Mouse (Mus musculus) ES-E14 (cell line): ENCODE results near the gene Gm10428. TPM values are rescaled to one million over a fixed set of nuclear protein-coding genes. Genes with fewer than 3 reads are reported as not detected.

Source experiments
- DNase-seq: peaks from one replicate; pipeline ENCODE4 v3.0.0-alpha.2; 2013; ENCODE audit warnings: low read depth, low spot score
- H3K27ac ChIP-seq: 2 replicates; pipeline ENCODE4 v1.5.1; 2012; ENCODE audit warnings: low read depth, mild to moderate bottlenecking, low read length, moderate library complexity, mixed read lengths; ENCODE audit not compliant: poor library complexity, insufficient read depth, severe bottlenecking
- H3K36me3 ChIP-seq: 2 replicates; pipeline ENCODE4 v1.6.1; 2012; ENCODE audit warnings: mild to moderate bottlenecking, low read length, moderate library complexity, mixed read lengths; ENCODE audit not compliant: control insufficient read depth, poor library complexity, insufficient read depth, severe bottlenecking
- H3K4me1 ChIP-seq, 2 experiments: fragments of 150-350 bp in 1 of 2; sonication (generic) in 1 of 2; 2 replicates each; pipeline ENCODE4 v1.6.1; 2012; ENCODE audit warnings: low read length in 2 of 2, mild to moderate bottlenecking in 1 of 2, mixed read lengths in 1 of 2; ENCODE audit not compliant: control insufficient read depth in 2 of 2, insufficient read depth in 2 of 2, poor library complexity in 1 of 2
- H3K4me3 ChIP-seq, 2 experiments: fragments of 150-350 bp in 1 of 2; sonication (generic) in 1 of 2; 2 replicates each; pipeline ENCODE4 v1.5.1; 2012; ENCODE audit warnings: low read length in 2 of 2, low read depth in 1 of 2, mild to moderate bottlenecking in 1 of 2, mixed read lengths in 1 of 2; ENCODE audit not compliant: insufficient read depth in 1 of 2, poor library complexity in 1 of 2, severe bottlenecking in 1 of 2
- H3K9ac ChIP-seq: 2 replicates; pipeline ENCODE4 v1.6.1; 2012; ENCODE audit warnings: low read depth, mild to moderate bottlenecking, low read length, mixed read lengths; ENCODE audit not compliant: poor library complexity, insufficient read depth, severe bottlenecking
- H3K9me3 ChIP-seq: fragments of 150-350 bp; sonication (generic); 2 replicates; pipeline ENCODE4 v1.6.1; 2012; ENCODE audit warnings: low read depth, mild to moderate bottlenecking, low read length; ENCODE audit not compliant: control insufficient read depth, insufficient read depth
- CHD2 ChIP-seq: IDR thresholded peaks from 2 replicates; pipeline ENCODE4 v1.6.1; 2014; ENCODE audit warnings: mild to moderate bottlenecking, low read depth, low read length, inconsistent platforms
- HCFC1 ChIP-seq: IDR thresholded peaks from 2 replicates; pipeline ENCODE4 v1.6.1; 2012; ENCODE audit warnings: low read length, inconsistent platforms, borderline replicate concordance; ENCODE audit not compliant: insufficient read depth
- MAFK ChIP-seq: IDR thresholded peaks from 2 replicates; pipeline ENCODE4 v1.6.1; 2014; ENCODE audit warnings: mild to moderate bottlenecking, low read depth, low read length, inconsistent platforms; ENCODE audit not compliant: insufficient read depth
- ZC3H11A ChIP-seq: IDR thresholded peaks from 2 replicates; pipeline ENCODE4 v1.6.1; 2012; ENCODE audit warnings: low read depth, mild to moderate bottlenecking, inconsistent platforms, low read length, borderline replicate concordance
- ZNF384 ChIP-seq: IDR thresholded peaks from 2 replicates; pipeline ENCODE4 v1.6.1; 2012; ENCODE audit warnings: low read depth, low read length, inconsistent platforms
- in situ Hi-C, 2 experiments: fragments of 600-800 bp; cut with MboI; formaldehyde crosslinking; loops; one replicate each; pipeline ENCODE4 v1.15.1; 2025; ENCODE audit warnings: low sequenced_read_pairs in 2 of 2, inconsistent platforms in 1 of 2; ENCODE audit not compliant: unreplicated experiment in 2 of 2
- total RNA-seq: library from RNA; depleted of rRNA; stranded (reverse); fragments of 300-350 nt; gene quantifications from 2 replicates; pipeline ENCODE4 v1.2.3, GENCODE M21; 2012

Gm10428 gene
- total RNA-seq, 1 experiment, result not detected

DNA sequence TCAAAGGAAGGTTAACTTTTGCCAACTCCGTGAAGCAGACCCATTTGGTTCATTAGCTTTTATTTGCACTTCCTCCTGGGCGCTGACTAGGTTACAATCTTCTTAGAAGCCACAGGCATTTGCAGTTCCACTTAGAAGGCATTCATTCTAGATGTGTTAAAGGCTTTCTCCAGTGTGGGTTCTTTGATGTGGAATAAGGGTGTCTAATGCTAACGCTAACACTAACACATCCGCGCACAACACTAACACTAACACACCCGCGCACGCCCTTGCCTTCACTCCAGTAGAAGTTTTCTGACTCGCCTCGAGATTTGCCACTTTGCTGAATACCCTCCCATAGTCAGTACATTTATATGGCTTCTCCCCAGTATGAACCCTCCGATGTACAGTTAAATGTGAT lies 709 bp upstream of the Gm10428 start:
- H3K27ac ChIP-seq, result no peak overlapping the region

DNA sequence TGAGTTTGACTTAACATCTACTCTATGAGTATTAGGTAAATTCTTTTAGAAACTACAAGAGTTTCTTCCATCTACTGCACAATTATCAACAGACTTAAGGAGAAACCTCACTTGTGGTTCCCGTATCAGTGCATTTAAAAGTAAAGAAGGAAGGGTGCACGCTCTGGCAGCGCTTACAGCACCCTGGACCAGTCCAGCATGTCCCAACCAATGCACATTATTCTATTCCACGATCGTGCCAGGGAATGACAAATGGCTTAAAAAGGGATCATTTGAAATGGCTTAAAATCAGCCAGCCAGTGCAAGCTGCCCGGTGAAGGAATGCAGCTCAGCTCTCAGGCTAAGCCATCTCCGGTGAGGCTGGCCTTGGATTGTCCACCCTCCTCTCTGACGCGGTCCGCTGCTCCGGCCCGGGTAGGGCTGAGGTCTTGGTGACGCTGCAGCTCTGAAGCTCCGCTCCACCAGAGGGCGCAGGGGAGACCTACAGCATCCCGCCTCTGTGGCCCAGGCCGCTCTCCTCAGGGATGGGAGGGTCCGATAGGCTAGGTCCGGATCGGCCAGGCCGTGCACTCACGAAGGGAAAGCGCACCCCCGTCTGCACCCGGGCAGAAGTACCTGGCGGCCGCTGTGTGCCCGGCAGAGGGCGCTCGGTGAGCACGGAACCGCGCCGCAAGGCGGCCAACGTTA lies 3.7 kb downstream of the Gm10428 start:
- Histone ChIP-seq H3K9me3 (no peaks in the 10 kb centered on the region), H3K4me1 (0 out of 4 replicates have a peak, but pooled peaks cover 0 to 3% of the 10 kb centered on the region in 2 experiments), H3K9ac (no peak overlapping the region; the same call in 1 of the 2 replicates), H3K27ac (no peak overlapping the region), H3K36me3 (no peaks in the 10 kb centered on the region), H3K4me3 (peak overlapping the region; percentile 5 to 22; a peak in 3 of 4 replicates)
- TF ChIP-seq ZNF384 (0 out of 2 replicates have a peak, but pooled peaks have one; percentile 32), CHD2 (no peak), MAFK (no peak), ZC3H11A (peak; percentile 84), HCFC1 (peak; percentile 72)
- in situ Hi-C loops, result loop anchor here (10.0 to 25.0 kb wide), 2 partner anchors 158 to 381 kb away; partner anchors contain the start of gene Pmp22 (in 1 of the 2)
- peak; percentile 94 for DNase-seq

More for the DNA sequence above, 709 bp upstream of the Gm10428 start:
- DNase-seq, result no peak
- TF ChIP-seq CHD2, result no peak
- TF ChIP-seq ZNF384, result no peak
- no peak for TF ChIP-seq MAFK
- no peak for TF ChIP-seq ZC3H11A
- TF ChIP-seq HCFC1, result no peak
- Histone ChIP-seq H3K4me1 (0 out of 4 replicates have a peak, but pooled peaks cover 0 to 1% of the 10 kb centered on the region in 2 experiments), H3K9me3 (no peaks in the 10 kb centered on the region), H3K9ac (no peak overlapping the region), H3K4me3 (no peak overlapping the region), H3K36me3 (no peaks in the 10 kb centered on the region)
- in situ Hi-C loops, result loop anchor here (10.0 to 25.0 kb wide), 2 partner anchors 163 to 385 kb away; partner anchors contain the start of gene Pmp22 (in 1 of the 2)

DNA sequence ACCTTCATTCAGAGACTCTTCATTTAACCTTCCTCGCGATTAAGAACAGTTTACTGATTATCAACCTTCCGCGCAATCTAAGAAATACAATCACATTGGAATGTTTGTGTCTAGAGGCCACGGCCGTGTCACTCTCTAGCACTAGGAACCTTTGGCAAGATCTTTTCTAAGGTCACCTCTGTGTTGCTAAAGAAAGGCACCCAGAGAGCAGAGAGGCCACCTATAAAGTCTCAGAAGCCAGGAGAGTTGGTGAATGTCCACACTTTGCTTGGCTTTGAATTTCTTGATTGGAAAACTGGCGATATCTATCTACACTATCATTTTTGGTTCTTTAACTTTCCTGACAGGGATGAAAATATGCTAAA lies 4.2 kb downstream of the Gm10428 start:
- Histone ChIP-seq H3K36me3 (no peaks in the 10 kb centered on the region), H3K4me1 (0 out of 4 replicates have a peak, but pooled peaks cover 0 to 3% of the 10 kb centered on the region in 2 experiments), H3K9me3 (no peaks in the 10 kb centered on the region), H3K27ac (no peak overlapping the region), H3K9ac (no peak overlapping the region), H3K4me3 (0 out of 4 replicates have a peak overlapping the region, but pooled peaks of 1 of the 2 experiments have one; percentile 17)
- no peak for DNase-seq
- in situ Hi-C loops, result loop anchor here (10.0 to 25.0 kb wide), 2 partner anchors 158 to 380 kb away; partner anchors contain the start of gene Pmp22 (in 1 of the 2)
- no peak for TF ChIP-seq CHD2
- no peak for TF ChIP-seq ZC3H11A
- no peak for TF ChIP-seq HCFC1
- TF ChIP-seq MAFK, result no peak
- TF ChIP-seq ZNF384, result no peak

GRCm38 (mm10) chr11:62757906-62758305 lies 5.0 kb downstream of the Gm10428 start:
- in situ Hi-C loops, result loop anchor here (10.0 to 25.0 kb wide), 2 partner anchors 157 to 379 kb away; partner anchors contain the start of gene Pmp22 (in 1 of the 2)

More at GRCm38 (mm10) chr11:62757906-62758305, 5.0 kb downstream of the Gm10428 start:
- TF ChIP-seq HCFC1, result no peak
- TF ChIP-seq CHD2, result peak; percentile 44; the same call in 1 of the 2 replicates
- no peaks in the 10 kb centered on the region for H3K36me3 ChIP-seq
- H3K9ac ChIP-seq, result no peak overlapping the region
- no peaks in the 10 kb centered on the region for H3K9me3 ChIP-seq
- no peak overlapping the region for H3K4me3 ChIP-seq
- no peak overlapping the region for H3K27ac ChIP-seq
- 0 out of 4 replicates have a peak, but pooled peaks cover 0 to 3% of the 10 kb centered on the region in 2 experiments for H3K4me1 ChIP-seq
- DNase-seq, result no peak
